9 mouse cellular contexts compared by ENCODE assay signal in genomic region chr3:105893941-105894391, GRCm38 (mm10). TPM values are rescaled to one million over a fixed set of nuclear protein-coding genes. Genes with fewer than 3 reads are reported as not detected.
A peak's percentile ranks its signal among the peaks of the same experiment; 100 is the strongest.
DNase-seq lines count a peak whose midpoint lies in the region; ATAC-seq lines count a peak whose summit lies in the region.
"Had no signal": no experiment of that assay in that cellular context is flagged by ENCODE, and none has a peak within 500 bp of the region (broad histone marks: within the 10 kb centered on the region; RNA-seq: fewer than 3 reads in every experiment).

No protein-coding gene starts in this region.

- H3K27me3 ChIP-seq in embryonic facial prominence, embryonic 10.5 days (replicated peaks; ENCODE audit: low read depth, poor library complexity, severe bottlenecking) = no peaks in the 10 kb centered on the region
- no peaks in the 10 kb centered on the region for H3K27me3 ChIP-seq in liver, embryonic 13.5 days

- WGBS in embryonic facial prominence, embryonic 10.5 days = 30% methylated on average over 6 of the region's 6 CpGs
- WGBS in liver, embryonic 13.5 days (ENCODE audit: insufficient replicate concordance) = 36% methylated on average over 6 of the region's 6 CpGs

- peaks cover 29% of the 10 kb centered on the region for H3K4me1 ChIP-seq in embryonic facial prominence, embryonic 10.5 days
- peaks cover 51% of the 10 kb centered on the region for H3K4me1 ChIP-seq in liver, embryonic 13.5 days (replicated peaks)

- H3K9ac ChIP-seq in liver, embryonic 13.5 days = no peak overlapping the region

- no peaks in the 10 kb centered on the region for H3K36me3 ChIP-seq in embryonic facial prominence, embryonic 10.5 days (replicated peaks)
- no peaks in the 10 kb centered on the region for H3K36me3 ChIP-seq in liver, embryonic 13.5 days

- H3K9me3 ChIP-seq in embryonic facial prominence, embryonic 10.5 days = no peaks in the 10 kb centered on the region
- H3K9me3 ChIP-seq in liver, embryonic 13.5 days (replicated peaks) = no peaks in the 10 kb centered on the region

- peak; percentile 37 for DNase-seq in adrenal gland, adult 18-20 months (ENCODE audit: low spot score in 2 of 2)
- DNase-seq in adrenal gland, postnatal 25 days = no peak
- DNase-seq in 416B (ENCODE audit: low read depth) = peak; percentile 85
- DNase-seq in embryonic facial prominence, embryonic 10.5 days (ENCODE audit: low spot score) = peak; percentile 67
- peak; percentile 64 to 71 for DNase-seq in heart, postnatal 36 days
- DNase-seq in liver, embryonic 13.5 days = no peak
- no peak for DNase-seq in spleen, postnatal 4 days (ENCODE audit: low spot score in 2 of 2)
- no peak for DNase-seq in right cerebral cortex, postnatal 25 days

- intact Hi-C loops in heart, postnatal 36 days (cut with DNase I) = loop anchor here (1.0 to 2.0 kb wide), 2 partner anchors 69 to 93 kb away; partner anchors contain the start of gene Rap1a

- H3K27ac ChIP-seq in embryonic facial prominence, embryonic 10.5 days (replicated peaks) = peak overlapping the region; percentile 21
- peak overlapping the region; percentile 62 for H3K27ac ChIP-seq in liver, embryonic 13.5 days

- 0 out of 2 replicates have a peak overlapping the region, but pooled peaks have one; percentile 4 for H3K4me3 ChIP-seq in embryonic facial prominence, embryonic 10.5 days
- H3K4me3 ChIP-seq in liver, embryonic 13.5 days (replicated peaks) = no peak overlapping the region

- peak overlapping the region; percentile 42 for H3K4me2 ChIP-seq in liver, embryonic 13.5 days

- no peak for ATAC-seq in liver, embryonic 13.5 days (ENCODE audit: low read depth)

RNA-seq across cellular contexts. Expression of gene Tmigd3, which starts 23.3 kb away (rescaled TPM):
- not detected for total RNA-seq in adrenal gland, adult 18-20 months (2021)
- not detected in 2 replicates for total RNA-seq in adrenal gland, postnatal 25 days (2021)
- 0.15 TPM in 1 of 2 replicates, not detected in the other for polyA plus RNA-seq in embryonic facial prominence, embryonic 10.5 days (2016; fragmentation: Nextera tagmentation; extraction: Ambion mirVana)
- under 1 TPM in 1 of 2 experiments, not detected in 1; 0.49 TPM for total RNA-seq in heart, postnatal 36 days (2021)
- 0.18 TPM in 1 of 2 replicates, not detected in the other for polyA plus RNA-seq in liver, embryonic 13.5 days (2015; fragmentation: Nextera tagmentation; extraction: Ambion mirVana)
- total RNA-seq: hematopoietic stem cell, adult 5-6 weeks had no signal

RNA-seq across cellular contexts. Expression of gene Adora3, which starts 23.3 kb away (rescaled TPM):
- total RNA-seq in adrenal gland, adult 18-20 months (2021) = under 1 TPM; 0.33 to 0.80 TPM
- total RNA-seq in adrenal gland, postnatal 25 days (2021) = not detected in 2 replicates
- polyA plus RNA-seq in embryonic facial prominence, embryonic 10.5 days (2016; fragmentation: Nextera tagmentation; extraction: Ambion mirVana) = not detected in 2 replicates
- under 1 TPM in 1 of 2 experiments, not detected in 1; 0.22 TPM for total RNA-seq in heart, postnatal 36 days (2021)
- 0.44 and 0.51 TPM in 2 replicates for polyA plus RNA-seq in liver, embryonic 13.5 days (2015; fragmentation: Nextera tagmentation; extraction: Ambion mirVana)
- total RNA-seq: hematopoietic stem cell, adult 5-6 weeks had no signal

RNA-seq across cellular contexts. Expression of gene I830077J02Rik, which starts 38.5 kb away (rescaled TPM):
- total RNA-seq in adrenal gland, adult 18-20 months (2021) = 1 to 10 TPM; 1.0 to 1.2 TPM
- total RNA-seq in adrenal gland, postnatal 25 days (2021) = 0.49 and 0.57 TPM in 2 replicates
- polyA plus RNA-seq in embryonic facial prominence, embryonic 10.5 days (2016; fragmentation: Nextera tagmentation; extraction: Ambion mirVana) = 0.34 and 0.61 TPM in 2 replicates
- under 1 TPM; 0.54 to 0.94 TPM for total RNA-seq in heart, postnatal 36 days (2021)
- 2.1 and 3.8 TPM in 2 replicates for polyA plus RNA-seq in liver, embryonic 13.5 days (2015; fragmentation: Nextera tagmentation; extraction: Ambion mirVana)

Comparison
In these comparisons a context has a peak if more than half of its experiments do, and no peak if none do; other contexts are left out.
1. DNase-seq: peak in adrenal gland, adult 18-20 months (2 of 2), 416B (single experiment), embryonic facial prominence, embryonic 10.5 days (single experiment) and heart, postnatal 36 days (2 of 2); none in adrenal gland, postnatal 25 days (single experiment), liver, embryonic 13.5 days (single experiment), spleen, postnatal 4 days (0 of 2) and right cerebral cortex, postnatal 25 days (single experiment).